Mouse (Mus musculus) spleen, adult 2 months (tissue): ENCODE measurements around the gene Srsf3.

Experiments
- CTCF ChIP-seq: fragments of 200-500 bp; IDR thresholded peaks from 2 replicates; pipeline ENCODE4 v1.5.1; 2011; ENCODE audit warnings: mild to moderate bottlenecking, inconsistent platforms; ENCODE audit not compliant: insufficient read depth, insufficient read length, insufficient replicate concordance; ENCODE audit errors: extremely low read depth
- POLR2A ChIP-seq: fragments of 200-500 bp; IDR thresholded peaks from 2 replicates; pipeline ENCODE4 v1.6.1; 2011; ENCODE audit warnings: low read depth, low read length, inconsistent platforms

DNA sequence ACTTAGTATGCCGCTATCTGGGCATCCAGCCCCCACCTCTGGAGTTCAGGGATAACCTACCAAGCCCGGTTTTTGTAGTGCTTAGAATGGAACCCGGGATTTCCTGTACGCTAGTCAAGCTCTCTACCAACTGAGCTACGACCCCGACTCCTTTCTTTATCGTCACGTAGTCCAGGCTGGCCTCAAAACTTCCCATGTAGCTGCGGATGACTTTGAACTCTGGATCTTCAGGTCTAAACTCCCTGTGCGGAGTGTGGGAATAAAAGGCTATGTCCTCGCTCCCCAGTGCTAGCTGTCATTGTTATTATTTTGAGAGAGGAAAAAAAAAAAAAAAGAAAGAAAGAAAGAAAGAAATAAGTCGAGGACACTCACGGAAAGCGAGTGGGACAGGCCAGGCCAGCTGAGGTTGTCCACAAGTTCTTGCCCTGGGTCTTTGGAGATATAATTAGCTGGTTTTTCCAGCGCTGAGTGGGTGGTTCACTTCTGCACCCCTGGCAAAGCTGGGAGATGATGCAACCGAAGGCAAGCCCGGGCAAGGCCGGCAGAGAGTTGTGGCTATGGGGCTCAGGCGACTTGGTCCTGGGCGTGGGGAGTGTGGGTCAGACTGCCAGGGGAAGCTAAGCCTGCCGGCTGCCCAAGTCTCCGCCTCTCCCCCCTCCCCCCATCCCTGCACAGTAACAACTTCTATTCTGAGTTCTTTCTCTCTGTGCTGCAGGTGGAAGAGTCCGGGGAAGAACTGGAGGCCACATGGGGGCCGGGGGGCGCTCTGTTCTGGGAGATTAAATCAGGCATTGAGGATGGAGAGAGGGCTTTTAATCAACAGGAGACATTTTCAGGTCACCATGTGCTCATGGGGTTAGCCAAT lies 46.3 kb downstream of the Srsf3 start:
- TF ChIP-seq CTCF (no peak), POLR2A (no peak)
